Mouse (Mus musculus): Measurements from ENCODE around the gene Mrps7.

DNA sequence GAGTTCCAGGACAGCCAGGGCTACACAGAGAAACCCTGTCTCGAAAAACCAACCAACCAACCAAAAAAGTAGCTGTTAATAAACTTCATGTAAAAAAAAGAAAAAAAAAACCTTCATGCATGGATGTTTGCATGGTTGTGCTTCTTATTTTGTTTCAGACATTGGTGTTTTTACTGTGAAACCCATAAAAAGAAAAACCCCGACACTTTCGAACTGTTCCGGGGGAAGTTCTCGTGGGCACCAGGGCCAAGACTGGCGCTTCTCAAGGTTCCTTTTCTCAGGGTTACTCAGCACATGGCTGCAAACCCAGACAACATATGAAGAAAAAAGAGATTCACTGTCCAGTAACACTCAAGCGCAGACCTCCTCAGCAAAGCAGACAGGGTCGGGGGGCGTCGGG, 29.1 kb downstream of the Mrps7 start:
- TF ChIP-seq CTCF (IDR thresholded peaks at IDR 0.05; ENCODE audit: control insufficient read depth, insufficient read depth, low read length) (no peak), POLR2A (IDR thresholded peaks at IDR 0.05; ENCODE audit: borderline replicate concordance, control insufficient read depth, low read depth, low read length) (no peak)

Measured in bone marrow, adult 2 months (tissue).